Mouse (Mus musculus) testis, postnatal 10 days (tissue): ENCODE measurements around the gene Arfip1.

Source experiments
- DNase-seq: peaks from one replicate; pipeline ENCODE4 v3.0.0; 2021; ENCODE audit warnings: low spot score

Arfip1 gene

GRCm38 (mm10) chr3:84450651-84451050, 131.8 kb downstream of the Arfip1 start:
- DNase-seq: no peak

GRCm38 (mm10) chr3:84449015-84449414, 133.4 kb downstream of the Arfip1 start:
- DNase-seq: no peak

GRCm38 (mm10) chr3:84447803-84448202, 134.6 kb downstream of the Arfip1 start:
- no peak for DNase-seq
